Mouse (Mus musculus): ENCODE results near the gene Olfr1506. TPM values are rescaled to one million over a fixed set of nuclear protein-coding genes. Genes with fewer than 3 reads are reported as not detected.
"Not testable (repeated sequence)": the region's sequence is repeated elsewhere in the genome, so short reads cannot be mapped to it uniquely, and the experiment has no call there.

Olfr1506 gene
- polyA plus RNA-seq (2016; fragmentation: Nextera tagmentation; extraction: Ambion mirVana) = not detected in 2 replicates

DNA sequence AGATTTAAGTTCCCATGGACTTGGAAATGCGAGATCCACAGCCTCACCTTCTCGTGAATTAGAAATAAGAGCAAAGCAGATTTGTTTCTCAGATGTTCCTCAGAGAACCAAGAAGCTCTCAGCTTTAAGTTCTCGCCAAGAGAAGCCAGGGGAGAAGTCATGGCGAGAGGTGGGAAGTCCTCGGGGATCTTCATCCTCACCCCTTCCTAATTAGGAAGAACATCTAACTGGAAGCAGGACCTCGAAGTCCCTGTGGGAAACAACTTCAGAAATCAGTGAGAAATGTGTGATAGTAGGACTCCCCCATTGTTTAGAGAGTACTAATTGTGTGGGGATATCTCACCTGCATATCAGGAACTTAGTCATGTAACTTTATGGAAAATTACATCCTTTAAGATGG lies at the start of gene Olfr1506:
Olfr1506 (minus strand) TSS at position 101 of the 400 bp plus-strand sequence.
- not testable (repeated sequence) for H3K36me3 ChIP-seq; ATAC-seq (ENCODE audit: insufficient number of reproducible peaks, insufficient read depth, low FRiP score, low TSS enrichment); H3K9me3 ChIP-seq; H3K9ac ChIP-seq; H3K4me2 ChIP-seq (replicated peaks); H3K4me1 ChIP-seq; H3K27ac ChIP-seq; H3K27me3 ChIP-seq; H3K4me3 ChIP-seq
- no CpG with 5 or more reads among the region's 6 CpGs for WGBS

DNA sequence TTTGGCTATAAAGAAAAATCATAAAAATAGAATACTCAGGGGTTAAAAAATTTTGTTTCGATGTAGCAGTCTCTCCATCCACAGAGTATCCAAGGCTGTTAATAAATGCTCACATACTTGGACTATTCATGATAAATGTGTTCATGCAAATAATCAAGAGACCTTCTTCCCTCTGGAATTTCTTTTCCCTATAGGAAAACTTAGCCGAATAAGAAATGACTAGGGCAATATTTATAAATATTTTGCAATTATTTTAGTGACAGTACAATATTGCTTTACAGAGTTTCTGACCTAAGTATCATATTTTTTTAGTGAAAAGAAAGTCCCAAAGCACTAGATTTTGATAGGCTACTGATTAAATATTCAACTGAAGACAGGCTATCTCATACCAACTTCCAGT lies 46.6 kb upstream of the Olfr1506 start, which contains the start of gene Olfr1271:
Olfr1271 (minus strand) TSS at position 101 of the 400 bp plus-strand sequence.
- Histone ChIP-seq H3K4me3 (no peak within 1 kb of the TSS), H3K36me3 (no peaks in the 10 kb centered on the region), H3K4me1 (no peaks in the 10 kb centered on the region), H3K9me3 (no peaks in the 10 kb centered on the region), H3K27me3 (no peaks in the 10 kb centered on the region), H3K27ac (no peak within 1 kb of the TSS), H3K4me2 (replicated peaks) (no peak within 1 kb of the TSS), H3K9ac (no peak within 1 kb of the TSS)
- ATAC-seq (ENCODE audit: insufficient number of reproducible peaks, insufficient read depth, low FRiP score, low TSS enrichment) = no peak
- 80% methylated on average over 2 of the region's 2 CpGs for WGBS

DNA sequence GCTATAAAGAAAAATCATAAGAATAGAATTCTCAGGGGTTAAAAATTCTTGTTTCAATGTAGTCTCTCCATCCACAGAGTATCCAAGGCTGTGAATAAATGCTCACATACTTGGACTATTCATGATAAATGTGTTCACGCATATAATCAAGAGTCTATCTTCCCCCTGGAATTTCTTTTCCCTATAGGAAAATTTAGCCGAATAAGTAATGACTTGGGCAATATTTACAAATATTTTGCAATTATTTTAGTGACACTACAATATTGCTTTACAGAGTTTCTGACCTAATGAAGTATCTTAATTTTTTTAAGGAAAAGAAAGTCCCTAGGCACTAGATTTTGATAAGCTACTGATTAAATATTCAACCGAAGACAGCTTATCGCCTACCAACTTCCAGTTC lies 33.2 kb upstream of the Olfr1506 start, which contains the start of gene Olfr142:
Olfr142 (minus strand) TSS at position 101 of the 400 bp plus-strand sequence.
- Histone ChIP-seq H3K36me3 (no peaks in the 10 kb centered on the region), H3K4me3 (no peak within 1 kb of the TSS), H3K4me2 (replicated peaks) (no peak within 1 kb of the TSS), H3K9ac (no peak within 1 kb of the TSS), H3K27me3 (no peaks in the 10 kb centered on the region), H3K4me1 (no peaks in the 10 kb centered on the region), H3K27ac (no peak within 1 kb of the TSS), H3K9me3 (no peaks in the 10 kb centered on the region)
- ATAC-seq (ENCODE audit: insufficient number of reproducible peaks, insufficient read depth, low FRiP score, low TSS enrichment) = no peak
- 93% methylated on average over 4 of the region's 4 CpGs for WGBS

DNA sequence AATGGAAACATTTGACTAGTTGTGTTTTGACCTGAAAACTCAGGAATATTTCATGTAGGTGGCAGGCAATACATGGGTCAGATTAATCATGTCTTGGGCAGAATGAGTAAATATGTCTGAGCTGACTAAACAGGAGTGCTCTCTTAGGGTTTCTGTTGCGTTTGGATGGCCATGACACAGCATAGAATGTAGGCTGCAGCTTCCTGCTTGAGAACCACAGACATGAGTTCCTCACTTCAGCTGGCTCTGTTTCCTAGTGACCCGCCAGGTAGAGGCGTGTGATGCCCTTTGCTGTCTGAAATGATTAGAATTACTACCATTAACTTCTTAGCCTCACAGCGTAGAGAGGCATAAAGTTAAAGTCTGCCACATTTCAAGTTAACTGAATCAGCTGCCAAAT lies 24.7 kb downstream of the Olfr1506 start:
- not testable (repeated sequence) for H3K9ac ChIP-seq; ATAC-seq (ENCODE audit: insufficient number of reproducible peaks, insufficient read depth, low FRiP score, low TSS enrichment); H3K9me3 ChIP-seq; H3K27ac ChIP-seq; H3K36me3 ChIP-seq; H3K27me3 ChIP-seq; H3K4me1 ChIP-seq; H3K4me2 ChIP-seq (replicated peaks); H3K4me3 ChIP-seq
- no CpG with 5 or more reads among the region's 4 CpGs for WGBS

DNA sequence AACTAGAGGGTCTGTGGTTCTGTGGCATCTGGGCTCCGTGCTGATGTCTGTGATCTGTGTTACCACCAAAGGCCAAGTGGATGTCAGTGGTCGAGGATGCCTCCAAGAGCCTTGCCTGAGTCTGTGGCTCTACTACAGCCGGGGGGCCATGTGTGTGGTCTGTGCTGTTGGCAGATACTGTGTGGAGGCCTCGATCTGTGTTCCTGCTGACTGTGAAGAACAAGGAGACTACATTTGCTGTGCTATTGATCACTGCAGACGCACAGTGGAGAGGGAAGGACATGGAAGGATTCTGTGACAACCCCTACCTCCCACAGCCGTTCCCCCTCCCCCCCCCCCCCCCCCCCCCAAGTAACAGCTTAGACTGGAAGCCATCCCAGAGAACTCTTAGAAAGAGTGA lies 29.0 kb downstream of the Olfr1506 start:
- not testable (repeated sequence) for ATAC-seq (ENCODE audit: insufficient number of reproducible peaks, insufficient read depth, low FRiP score, low TSS enrichment)

DNA sequence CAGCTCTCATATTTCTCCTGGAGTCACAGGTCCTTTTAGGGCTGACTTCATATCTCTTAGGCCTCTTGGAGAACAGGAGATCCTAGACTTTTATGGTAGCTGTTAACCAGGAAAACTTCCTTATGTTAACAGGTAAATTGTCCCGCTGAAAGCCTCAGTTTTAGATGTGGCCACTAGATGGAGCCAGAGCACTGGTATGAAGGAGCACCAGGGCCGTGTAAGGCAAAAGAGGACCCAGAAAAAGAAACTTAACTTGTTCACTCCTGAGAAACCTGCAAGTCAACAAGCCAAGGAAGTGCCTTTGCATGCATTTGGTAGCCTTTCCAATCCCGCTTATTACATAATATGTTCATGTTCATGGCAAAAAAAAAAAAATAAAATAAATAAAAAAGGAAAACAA lies 29.5 kb downstream of the Olfr1506 start:
- not testable (repeated sequence) for H3K27ac ChIP-seq; H3K9me3 ChIP-seq; H3K4me1 ChIP-seq; H3K4me3 ChIP-seq; H3K4me2 ChIP-seq (replicated peaks); H3K27me3 ChIP-seq; H3K36me3 ChIP-seq; ATAC-seq (ENCODE audit: insufficient number of reproducible peaks, insufficient read depth, low FRiP score, low TSS enrichment); H3K9ac ChIP-seq
- WGBS = no CpG with 5 or more reads among the region's 3 CpGs

More for the DNA sequence above, 29.0 kb downstream of the Olfr1506 start:
- not testable (repeated sequence) for H3K4me2 ChIP-seq (replicated peaks); H3K27me3 ChIP-seq; H3K4me3 ChIP-seq; H3K27ac ChIP-seq; H3K4me1 ChIP-seq; H3K9me3 ChIP-seq; H3K9ac ChIP-seq; H3K36me3 ChIP-seq
- no CpG with 5 or more reads among the region's 6 CpGs for WGBS

DNA sequence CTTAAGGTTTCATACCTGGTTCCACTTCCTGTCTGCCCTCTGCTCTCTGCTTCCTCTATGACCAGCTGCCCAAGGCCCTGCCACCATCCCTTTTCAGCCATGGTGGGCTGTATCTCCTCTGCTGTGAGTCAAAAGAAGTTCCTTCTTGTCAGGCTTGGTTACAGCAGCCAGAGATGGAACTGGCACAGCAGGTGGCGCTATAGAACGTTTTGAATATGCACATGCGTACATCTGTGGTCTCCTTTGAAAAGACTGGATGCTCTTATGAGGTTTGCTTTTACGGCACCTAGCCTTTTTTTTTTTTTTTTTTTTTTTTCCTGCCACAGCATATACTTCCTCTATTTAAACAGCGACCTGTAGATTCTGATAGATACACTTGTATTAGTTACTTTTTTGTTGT lies 37.2 kb downstream of the Olfr1506 start:
- H3K27ac ChIP-seq = not testable (repeated sequence)

DNA sequence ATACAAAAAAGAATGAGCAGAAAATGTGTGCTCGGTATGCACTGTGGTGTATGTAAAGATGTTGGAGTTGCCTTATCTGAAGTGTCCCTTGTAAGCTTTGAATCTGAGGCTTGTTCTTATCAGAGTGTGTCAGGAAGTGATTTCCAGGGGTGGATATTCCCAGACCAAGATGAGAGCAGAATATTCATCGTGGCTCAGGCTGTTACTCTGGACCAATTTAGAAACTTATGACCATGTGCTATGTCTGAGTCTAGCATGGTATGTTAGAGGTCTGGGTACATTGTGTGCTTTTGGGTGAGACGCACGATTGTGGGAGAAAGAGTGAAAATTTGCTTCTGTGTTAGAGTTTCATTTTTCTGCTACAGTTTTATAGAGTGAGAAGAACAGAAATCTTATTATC lies 38.2 kb downstream of the Olfr1506 start:
- no CpG with 5 or more reads among the region's 4 CpGs for WGBS
- not testable (repeated sequence) for ATAC-seq (ENCODE audit: insufficient number of reproducible peaks, insufficient read depth, low FRiP score, low TSS enrichment); H3K4me3 ChIP-seq; H3K9me3 ChIP-seq; H3K36me3 ChIP-seq; H3K4me2 ChIP-seq (replicated peaks); H3K27ac ChIP-seq; H3K9ac ChIP-seq; H3K27me3 ChIP-seq; H3K4me1 ChIP-seq

More for the DNA sequence above, 37.2 kb downstream of the Olfr1506 start:
- H3K9me3 ChIP-seq; H3K36me3 ChIP-seq; H3K4me2 ChIP-seq (replicated peaks); H3K9ac ChIP-seq; H3K4me1 ChIP-seq; H3K4me3 ChIP-seq; H3K27me3 ChIP-seq; ATAC-seq (ENCODE audit: insufficient number of reproducible peaks, insufficient read depth, low FRiP score, low TSS enrichment): not testable (repeated sequence)
- no CpG with 5 or more reads among the region's 5 CpGs for WGBS

Other genes starting within 250 kb of the Olfr1506 start
- gene Olfr1261, start 233.3 kb downstream of the Olfr1506 start, polyA plus RNA-seq (2016; fragmentation: Nextera tagmentation; extraction: Ambion mirVana) = not detected in 2 replicates
- gene Olfr1262, start 224.3 kb downstream of the Olfr1506 start, polyA plus RNA-seq (2016; fragmentation: Nextera tagmentation; extraction: Ambion mirVana) = not detected in 2 replicates
- not detected in 2 replicates for gene Olfr1263, start 212.4 kb downstream of the Olfr1506 start, polyA plus RNA-seq (2016; fragmentation: Nextera tagmentation; extraction: Ambion mirVana)
- not detected in 2 replicates for gene Olfr1264, start 198.9 kb downstream of the Olfr1506 start, polyA plus RNA-seq (2016; fragmentation: Nextera tagmentation; extraction: Ambion mirVana)
- not detected in 2 replicates for gene Olfr1265, start 189.2 kb downstream of the Olfr1506 start, polyA plus RNA-seq (2016; fragmentation: Nextera tagmentation; extraction: Ambion mirVana)
- gene Olfr140, start 160.9 kb downstream of the Olfr1506 start, polyA plus RNA-seq (2016; fragmentation: Nextera tagmentation; extraction: Ambion mirVana) = not detected in 2 replicates
- gene Olfr1269, start 103.1 kb downstream of the Olfr1506 start, polyA plus RNA-seq (2016; fragmentation: Nextera tagmentation; extraction: Ambion mirVana) = not detected in 2 replicates
- gene Olfr32, start 82.2 kb downstream of the Olfr1506 start, polyA plus RNA-seq (2016; fragmentation: Nextera tagmentation; extraction: Ambion mirVana) = not detected in 2 replicates
- not detected in 2 replicates for gene Olfr1270, start 71.4 kb downstream of the Olfr1506 start, polyA plus RNA-seq (2016; fragmentation: Nextera tagmentation; extraction: Ambion mirVana)
- not detected in 2 replicates for gene Olfr142, start 33.1 kb upstream of the Olfr1506 start, polyA plus RNA-seq (2016; fragmentation: Nextera tagmentation; extraction: Ambion mirVana)
- gene Olfr1271, start 46.5 kb upstream of the Olfr1506 start, polyA plus RNA-seq (2016; fragmentation: Nextera tagmentation; extraction: Ambion mirVana) = not detected in 2 replicates
- gene Olfr1272, start 68.3 kb upstream of the Olfr1506 start, polyA plus RNA-seq (2016; fragmentation: Nextera tagmentation; extraction: Ambion mirVana) = not detected in 2 replicates
- not detected in 2 replicates for gene Gm13769, start 97.7 kb upstream of the Olfr1506 start, polyA plus RNA-seq (2016; fragmentation: Nextera tagmentation; extraction: Ambion mirVana)
- gene Olfr1274-ps, start 174.2 kb upstream of the Olfr1506 start, polyA plus RNA-seq (2016; fragmentation: Nextera tagmentation; extraction: Ambion mirVana) = not detected in 2 replicates

All from embryonic facial prominence, embryonic 12.5 days (tissue).